Mouse (Mus musculus): ENCODE results near the gene Ppara.

DNA sequence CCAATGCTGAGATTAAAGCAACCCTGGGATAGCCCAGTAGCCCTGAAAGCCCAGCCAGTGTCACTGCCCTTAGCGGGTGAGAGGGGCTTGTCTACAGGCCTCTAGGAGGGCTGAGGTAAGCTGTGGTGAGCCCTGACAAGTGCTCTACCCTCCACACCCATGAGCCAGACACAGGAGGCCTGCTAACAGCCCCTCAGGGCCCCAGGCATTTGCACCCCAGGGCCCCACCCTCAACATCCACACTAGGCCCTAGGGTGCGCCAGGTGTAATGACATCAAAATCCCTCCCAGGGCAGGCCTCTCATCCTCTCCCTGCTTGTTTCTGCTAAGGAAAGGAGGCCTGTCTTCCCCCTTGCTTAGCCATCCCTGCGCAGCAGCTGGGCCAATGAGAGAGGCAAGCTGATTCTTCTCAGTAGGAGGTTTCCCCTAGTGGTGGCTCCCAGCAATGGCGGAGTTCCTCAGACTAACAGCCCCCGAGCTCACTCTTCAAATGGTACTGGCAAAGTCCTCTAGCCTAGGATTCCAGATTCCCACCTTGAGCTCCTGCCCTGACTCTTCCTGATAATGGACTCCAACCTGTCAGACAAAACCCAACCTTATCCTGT is 22.1 kb upstream of the Ppara start:
- TF ChIP-seq GATA1 (IDR thresholded peaks at IDR 0.05; ENCODE audit: borderline replicate concordance, low read length) (no peak), FLI1 (IDR thresholded peaks at IDR 0.05; ENCODE audit: low read length) (no peak)

Data from megakaryocyte, embryonic 14.5 days (primary cell).